Mouse (Mus musculus): ENCODE data around the gene Fam219a. TPM values are rescaled to one million over a fixed set of nuclear protein-coding genes. Genes with fewer than 3 reads are reported as not detected.
A peak's percentile ranks its signal among the peaks of the same experiment; 100 is the strongest.

Fam219a gene
- polyA plus RNA-seq, 1 experiment from 2014 or later = 9.3 TPM

GRCm38 (mm10) chr4:41480254-41480653 is 89.1 kb downstream of the Fam219a start:
- H3K27ac ChIP-seq = no peak overlapping the region
- H3K9me3 ChIP-seq = no peaks in the 10 kb centered on the region
- peaks cover 13% of the 10 kb centered on the region; the same call in 1 of the 2 replicates for H3K36me3 ChIP-seq (replicated peaks)
- no peak overlapping the region for H3K4me2 ChIP-seq
- no peak for ATAC-seq (ENCODE audit: low FRiP score)
- no peaks in the 10 kb centered on the region for H3K27me3 ChIP-seq
- WGBS = 86% methylated on average over 8 of the region's 8 CpGs
- no peak overlapping the region for H3K9ac ChIP-seq
- H3K4me3 ChIP-seq (replicated peaks) = no peak overlapping the region
- peaks cover 2% of the 10 kb centered on the region; the same call in 1 of the 2 replicates for H3K4me1 ChIP-seq

GRCm38 (mm10) chr4:41479456-41479804 is 89.9 kb downstream of the Fam219a start:
- Histone ChIP-seq H3K27ac (no peak overlapping the region), H3K4me2 (no peak overlapping the region), H3K4me1 (peaks cover 2% of the 10 kb centered on the region; the same call in 1 of the 2 replicates), H3K9ac (no peak overlapping the region), H3K27me3 (no peaks in the 10 kb centered on the region), H3K4me3 (replicated peaks) (no peak overlapping the region), H3K36me3 (replicated peaks) (peaks cover 13% of the 10 kb centered on the region; the same call in 1 of the 2 replicates), H3K9me3 (no peaks in the 10 kb centered on the region)
- 75% methylated on average over 1 of the region's 1 CpGs for WGBS
- no peak for ATAC-seq (ENCODE audit: low FRiP score)

GRCm38 (mm10) chr4:41478751-41479455 is 90.4 kb downstream of the Fam219a start:
- Histone ChIP-seq H3K9ac (no peak overlapping the region), H3K4me2 (no peak overlapping the region), H3K27ac (no peak overlapping the region), H3K4me1 (peaks cover 2% of the 10 kb centered on the region; the same call in 1 of the 2 replicates), H3K9me3 (no peaks in the 10 kb centered on the region), H3K4me3 (replicated peaks) (no peak overlapping the region), H3K36me3 (replicated peaks) (peaks cover 13% of the 10 kb centered on the region; the same call in 1 of the 2 replicates), H3K27me3 (no peaks in the 10 kb centered on the region)
- 61% methylated on average over 4 of the region's 4 CpGs for WGBS
- no peak for ATAC-seq (ENCODE audit: low FRiP score)

- WGBS = 88% methylated on average over 9 of the region's 9 CpGs
- ATAC-seq (ENCODE audit: low FRiP score) = no peak
Measured at GRCm38 (mm10) chr4:41477648-41478160, 91.6 kb downstream of the Fam219a start.

GRCm38 (mm10) chr4:41471384-41471689 is 98.0 kb downstream of the Fam219a start:
- Histone ChIP-seq H3K4me1 (peaks cover 31% of the 10 kb centered on the region), H3K4me3 (replicated peaks) (no peak overlapping the region), H3K27ac (peak overlapping the region; percentile 78), H3K36me3 (replicated peaks) (no peaks in the 10 kb centered on the region), H3K27me3 (no peaks in the 10 kb centered on the region), H3K9ac (no peak overlapping the region), H3K4me2 (peak overlapping the region; percentile 5; the same call in 1 of the 2 replicates), H3K9me3 (no peaks in the 10 kb centered on the region)
- no peak for ATAC-seq (ENCODE audit: low FRiP score)
- 81% methylated on average over 1 of the region's 1 CpGs for WGBS

More at GRCm38 (mm10) chr4:41477648-41478160, 91.6 kb downstream of the Fam219a start:
- Histone ChIP-seq H3K27ac (no peak overlapping the region), H3K27me3 (no peaks in the 10 kb centered on the region), H3K4me2 (no peak overlapping the region), H3K9me3 (no peaks in the 10 kb centered on the region), H3K9ac (no peak overlapping the region), H3K4me1 (peaks cover 2% of the 10 kb centered on the region; the same call in 1 of the 2 replicates), H3K4me3 (replicated peaks) (no peak overlapping the region), H3K36me3 (replicated peaks) (peaks cover 13% of the 10 kb centered on the region; the same call in 1 of the 2 replicates)

GRCm38 (mm10) chr4:41470684-41471383 is 98.5 kb downstream of the Fam219a start:
- H3K36me3 ChIP-seq (replicated peaks) = no peaks in the 10 kb centered on the region
- H3K4me2 ChIP-seq = peak overlapping the region; percentile 5; the same call in 1 of the 2 replicates
- 22% methylated on average over 5 of the region's 5 CpGs for WGBS
- peak; percentile 73 for ATAC-seq (ENCODE audit: low FRiP score)
- no peaks in the 10 kb centered on the region for H3K9me3 ChIP-seq
- H3K27me3 ChIP-seq = no peaks in the 10 kb centered on the region
- H3K9ac ChIP-seq = no peak overlapping the region
- H3K4me3 ChIP-seq (replicated peaks) = no peak overlapping the region
- peaks cover 31% of the 10 kb centered on the region for H3K4me1 ChIP-seq
- H3K27ac ChIP-seq = peak overlapping the region; percentile 78

- Histone ChIP-seq H3K9me3 (no peaks in the 10 kb centered on the region), H3K27ac (peak overlapping the region; percentile 78), H3K9ac (no peak overlapping the region), H3K27me3 (no peaks in the 10 kb centered on the region), H3K4me3 (replicated peaks) (no peak overlapping the region), H3K4me2 (no peak overlapping the region), H3K36me3 (replicated peaks) (no peaks in the 10 kb centered on the region), H3K4me1 (peaks cover 31% of the 10 kb centered on the region)
- ATAC-seq (ENCODE audit: low FRiP score) = no peak
- 44% methylated on average over 7 of the region's 7 CpGs for WGBS
Measured at GRCm38 (mm10) chr4:41470051-41470683, 99.2 kb downstream of the Fam219a start.

- Histone ChIP-seq H3K4me2 (no peak overlapping the region), H3K27ac (peak overlapping the region; percentile 37; the same call in 1 of the 2 replicates), H3K4me3 (replicated peaks) (no peak overlapping the region), H3K27me3 (no peaks in the 10 kb centered on the region), H3K9ac (no peak overlapping the region), H3K36me3 (replicated peaks) (no peaks in the 10 kb centered on the region), H3K4me1 (peaks cover 31% of the 10 kb centered on the region), H3K9me3 (no peaks in the 10 kb centered on the region)
- WGBS = 70% methylated on average over 10 of the region's 10 CpGs
- ATAC-seq (ENCODE audit: low FRiP score) = no peak
Measured at GRCm38 (mm10) chr4:41469199-41469598, 100.1 kb downstream of the Fam219a start.

GRCm38 (mm10) chr4:41468396-41469080 is 100.8 kb downstream of the Fam219a start:
- no peak overlapping the region for H3K27ac ChIP-seq
- ATAC-seq (ENCODE audit: low FRiP score) = no peak
- H3K27me3 ChIP-seq = no peaks in the 10 kb centered on the region
- H3K36me3 ChIP-seq (replicated peaks) = no peaks in the 10 kb centered on the region
- no peak overlapping the region for H3K9ac ChIP-seq
- peaks cover 36% of the 10 kb centered on the region for H3K4me1 ChIP-seq
- no peak overlapping the region for H3K4me3 ChIP-seq (replicated peaks)
- 56% methylated on average over 17 of the region's 17 CpGs for WGBS
- no peak overlapping the region for H3K4me2 ChIP-seq
- H3K9me3 ChIP-seq = no peaks in the 10 kb centered on the region
